Mouse (Mus musculus): Measurements from ENCODE around the gene Zfp936. TPM values are rescaled to one million over a fixed set of nuclear protein-coding genes. Genes with fewer than 3 reads are reported as not detected.
"Not testable (repeated sequence)": the region's sequence is repeated elsewhere in the genome, so short reads cannot be mapped to it uniquely, and the experiment has no call there.

Gene Zfp936
- not detected in 3 replicates for total RNA-seq (2017)

DNA sequence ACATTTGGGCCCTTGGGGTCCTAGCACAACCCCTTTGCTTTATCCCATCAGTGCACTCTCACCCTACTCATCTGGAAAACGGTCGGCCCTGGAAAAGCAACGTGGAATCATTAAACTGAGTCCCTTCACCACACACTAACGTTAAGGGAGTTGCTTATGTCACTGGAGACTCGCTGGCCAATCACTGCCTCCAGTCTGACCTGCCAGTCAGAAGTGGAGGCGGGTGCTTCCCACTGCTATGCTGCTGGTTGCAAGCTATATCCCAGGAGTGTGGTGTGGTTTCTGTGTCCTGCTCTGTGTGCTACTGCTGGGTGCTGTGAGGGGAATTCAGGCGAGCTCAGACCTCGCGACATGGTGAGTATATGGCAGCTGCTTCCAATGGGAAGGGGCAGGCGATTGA is at the start of gene Zfp936:
Gene Zfp936, plus strand, starts transcription at position 301 of the 400 bp plus-strand sequence.
- ATAC-seq (replicated peaks; ENCODE audit: insufficient number of reproducible peaks, low FRiP score, low TSS enrichment, poor library complexity, severe bottlenecking) = not testable (repeated sequence)

DNA sequence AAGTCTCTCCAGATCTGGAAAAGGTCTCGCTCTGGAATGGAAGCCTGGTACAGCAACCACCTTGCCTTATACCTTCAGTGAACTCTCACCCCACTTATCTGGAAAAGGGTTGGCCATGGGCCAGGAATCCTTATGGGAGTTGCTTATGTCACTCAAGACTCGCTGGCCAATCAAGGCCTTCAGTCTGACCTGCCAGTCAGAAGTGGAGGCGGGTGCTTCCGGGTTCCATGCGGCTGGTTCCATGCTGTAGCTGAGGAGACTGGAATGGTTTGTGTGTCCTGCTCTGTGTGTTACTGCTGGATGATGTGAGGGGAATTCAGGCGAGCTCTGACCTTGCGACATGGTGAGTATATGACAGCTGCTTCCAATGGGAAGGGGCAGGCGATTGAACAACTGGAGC is 36.2 kb upstream of the Zfp936 start:
- ATAC-seq (replicated peaks; ENCODE audit: insufficient number of reproducible peaks, low FRiP score, low TSS enrichment, poor library complexity, severe bottlenecking) = no peak

DNA sequence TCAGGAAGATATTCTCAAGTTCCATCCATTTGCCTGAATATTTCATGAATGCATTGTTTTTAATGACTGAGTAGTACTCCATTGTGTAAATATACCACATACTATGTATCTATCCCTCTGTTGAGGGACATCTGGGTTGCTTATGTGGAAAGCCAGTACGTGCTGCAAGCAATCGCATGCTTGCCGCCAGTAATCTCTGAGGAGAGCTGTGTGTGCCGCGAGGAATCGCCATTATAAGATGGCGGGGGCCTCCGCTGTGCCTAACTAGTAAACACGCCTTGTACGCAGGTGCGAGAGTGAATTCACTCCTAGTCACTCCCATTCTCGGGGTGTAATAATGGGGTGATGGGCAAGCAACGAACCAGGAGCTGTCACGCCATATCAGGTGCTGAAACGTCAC is 14.7 kb downstream of the Zfp936 start:
- ATAC-seq (replicated peaks; ENCODE audit: insufficient number of reproducible peaks, low FRiP score, low TSS enrichment, poor library complexity, severe bottlenecking) = not testable (repeated sequence)

DNA sequence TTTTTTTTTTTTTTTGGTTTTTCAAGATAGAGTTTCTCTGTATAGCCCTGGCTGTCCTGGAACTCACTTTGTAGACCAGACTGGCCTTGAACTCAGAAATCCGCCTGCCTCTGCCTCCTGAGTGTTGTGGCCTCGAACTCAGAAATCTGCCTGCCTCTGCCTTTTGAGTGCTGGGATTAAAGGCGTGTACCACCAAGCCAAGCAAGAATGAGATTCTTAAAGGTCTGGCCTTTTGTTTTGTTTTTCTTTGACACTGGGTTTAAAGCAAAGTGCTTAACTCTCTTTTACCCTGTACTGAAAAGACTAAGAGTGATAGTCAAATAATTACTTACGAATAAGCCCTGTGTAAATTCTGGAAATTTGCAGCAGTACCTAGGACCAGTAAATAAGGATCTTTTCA is 50.1 kb downstream of the Zfp936 start:
- ATAC-seq (replicated peaks; ENCODE audit: insufficient number of reproducible peaks, low FRiP score, low TSS enrichment, poor library complexity, severe bottlenecking) = not testable (repeated sequence)

DNA sequence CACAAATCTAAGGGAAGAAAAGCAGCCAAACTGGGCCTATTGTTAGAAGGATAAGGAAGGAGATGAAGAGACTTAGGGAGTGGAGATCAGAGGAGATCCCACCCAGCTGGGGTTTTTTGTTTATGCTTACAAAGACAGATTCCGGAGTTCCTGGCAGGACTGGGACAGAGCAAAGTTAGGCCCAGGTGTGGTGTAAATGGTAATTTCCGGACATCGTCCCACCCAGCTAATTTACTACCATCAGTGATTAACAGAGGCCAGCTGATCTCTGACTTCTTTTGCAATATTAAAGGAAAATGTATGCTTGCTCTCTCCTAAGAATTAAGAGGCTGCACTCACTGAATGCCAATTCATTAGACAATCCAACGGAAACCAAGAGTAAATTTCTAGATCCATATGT is 53.1 kb downstream of the Zfp936 start:
- ATAC-seq (replicated peaks; ENCODE audit: insufficient number of reproducible peaks, low FRiP score, low TSS enrichment, poor library complexity, severe bottlenecking) = not testable (repeated sequence)

DNA sequence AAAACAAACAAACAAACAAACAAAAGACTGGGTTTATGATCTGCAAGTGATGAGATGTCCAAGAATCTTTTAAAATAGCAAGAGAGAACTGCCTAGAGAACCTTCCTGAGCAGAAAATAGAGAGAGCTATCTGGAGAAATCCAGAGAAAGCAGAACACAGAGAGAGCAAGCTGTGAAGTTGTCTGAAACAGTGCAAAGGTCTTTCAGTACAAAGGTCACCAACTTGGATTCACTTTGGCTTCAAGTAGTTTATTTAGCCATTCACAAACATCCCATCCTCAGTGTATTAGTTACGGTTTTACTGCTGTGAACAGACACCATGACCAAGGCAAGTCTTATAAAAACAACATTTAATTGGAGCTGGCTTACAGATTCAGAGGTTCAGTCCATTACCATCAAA is 53.8 kb downstream of the Zfp936 start:
- ATAC-seq (replicated peaks; ENCODE audit: insufficient number of reproducible peaks, low FRiP score, low TSS enrichment, poor library complexity, severe bottlenecking) = not testable (repeated sequence)

DNA sequence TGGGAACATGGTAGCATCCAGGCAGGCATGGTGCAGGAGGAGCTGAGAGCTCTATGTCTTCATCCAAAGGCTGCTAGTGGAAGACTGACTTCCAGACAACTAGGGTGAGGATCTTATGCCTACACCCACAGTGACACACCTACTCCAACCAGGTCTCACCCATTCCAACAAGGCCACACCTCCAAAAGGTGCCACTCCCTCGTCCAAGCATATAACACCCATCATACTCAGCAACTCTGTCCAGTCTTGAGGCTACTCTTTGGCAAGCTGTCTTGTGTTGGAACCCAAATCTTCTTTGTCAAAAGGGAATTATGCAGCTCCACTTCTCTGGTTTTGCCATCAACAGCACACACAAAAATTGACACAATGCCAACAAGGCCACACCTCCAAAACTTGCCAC is 54.2 kb downstream of the Zfp936 start:
- ATAC-seq (replicated peaks; ENCODE audit: insufficient number of reproducible peaks, low FRiP score, low TSS enrichment, poor library complexity, severe bottlenecking) = not testable (repeated sequence)

DNA sequence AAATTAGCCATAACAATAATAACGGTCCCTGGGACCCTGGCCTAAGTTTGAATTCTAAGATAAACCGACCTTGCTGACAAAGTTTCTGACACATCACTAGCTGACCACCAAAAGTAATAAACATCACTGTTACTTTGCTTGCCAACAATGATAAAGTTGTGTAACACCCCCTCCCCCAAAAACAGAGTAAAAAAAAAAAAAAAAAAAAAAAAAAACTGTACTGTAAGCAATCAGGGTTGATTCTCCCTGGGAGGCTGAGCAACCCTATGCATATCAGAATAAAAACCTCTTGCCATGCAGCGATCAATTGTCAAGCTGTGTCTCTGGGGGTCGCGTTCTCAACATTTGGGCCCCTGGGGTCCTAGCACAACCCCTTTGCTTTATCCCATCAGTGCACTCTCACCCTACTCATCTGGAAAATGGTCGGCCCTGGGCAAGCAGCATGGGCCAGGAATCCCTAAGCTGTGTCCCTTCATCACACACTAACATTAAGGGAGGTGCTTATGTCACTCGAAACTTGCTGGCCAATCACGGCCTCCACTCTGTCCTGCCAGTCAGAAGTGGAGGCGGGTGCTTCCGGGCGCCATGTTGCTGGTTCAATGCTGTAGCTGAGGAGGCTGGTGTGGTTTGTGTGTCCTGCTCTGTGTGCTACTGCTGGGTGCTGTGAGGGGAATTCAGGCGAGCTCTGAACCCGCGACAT is 63.1 kb downstream of the Zfp936 start:
- no peak for ATAC-seq (replicated peaks; ENCODE audit: insufficient number of reproducible peaks, low FRiP score, low TSS enrichment, poor library complexity, severe bottlenecking)

DNA sequence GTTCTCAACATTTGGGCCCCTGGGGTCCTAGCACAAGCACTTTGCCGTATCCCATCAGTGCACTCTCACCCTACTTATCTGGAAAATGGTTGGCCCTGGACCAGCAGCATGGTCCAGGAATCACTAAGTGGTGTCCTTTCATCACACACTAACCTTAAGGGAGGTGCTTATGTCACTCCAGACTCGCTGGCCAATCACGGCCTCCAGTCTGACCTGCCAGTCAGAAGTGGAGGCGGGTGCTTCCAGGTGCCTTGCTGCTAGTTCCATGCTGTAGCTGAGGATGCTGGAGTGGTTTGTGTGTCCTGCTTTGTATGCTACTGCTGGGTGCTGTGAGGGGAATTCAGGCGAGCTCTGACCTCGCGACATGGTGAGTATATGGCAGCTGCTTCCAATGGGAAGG is 99.8 kb downstream of the Zfp936 start:
- ATAC-seq (replicated peaks; ENCODE audit: insufficient number of reproducible peaks, low FRiP score, low TSS enrichment, poor library complexity, severe bottlenecking) = not testable (repeated sequence)

Other genes starting within 250 kb of the Zfp936 start
- gene Gm2381, start 247.0 kb upstream of the Zfp936 start, total RNA-seq (2017) = not detected in 3 replicates
- not detected in 3 replicates for gene Vmn2r63, start 180.4 kb upstream of the Zfp936 start, total RNA-seq (2017)
- not detected in 3 replicates for gene Gm9268, start 95.5 kb upstream of the Zfp936 start, total RNA-seq (2017)
- gene Zfp715, start 199.1 kb downstream of the Zfp936 start, total RNA-seq (2017) = 21.8 to 30.9 TPM (median 27.9 TPM) in 3 replicates
- 0.78 to 26.1 TPM (median 21.4 TPM) in 3 replicates for gene Siglecf, start 237.1 kb downstream of the Zfp936 start, total RNA-seq (2017)